Mouse (Mus musculus): ENCODE results near the gene Snai3. TPM values are rescaled to one million over a fixed set of nuclear protein-coding genes. Genes with fewer than 3 reads are reported as not detected.
A peak's percentile ranks its signal among the peaks of the same experiment; 100 is the strongest.

Snai3 gene
- polyA plus RNA-seq, 1 experiment from 2014 or later: 0.23 TPM

DNA sequence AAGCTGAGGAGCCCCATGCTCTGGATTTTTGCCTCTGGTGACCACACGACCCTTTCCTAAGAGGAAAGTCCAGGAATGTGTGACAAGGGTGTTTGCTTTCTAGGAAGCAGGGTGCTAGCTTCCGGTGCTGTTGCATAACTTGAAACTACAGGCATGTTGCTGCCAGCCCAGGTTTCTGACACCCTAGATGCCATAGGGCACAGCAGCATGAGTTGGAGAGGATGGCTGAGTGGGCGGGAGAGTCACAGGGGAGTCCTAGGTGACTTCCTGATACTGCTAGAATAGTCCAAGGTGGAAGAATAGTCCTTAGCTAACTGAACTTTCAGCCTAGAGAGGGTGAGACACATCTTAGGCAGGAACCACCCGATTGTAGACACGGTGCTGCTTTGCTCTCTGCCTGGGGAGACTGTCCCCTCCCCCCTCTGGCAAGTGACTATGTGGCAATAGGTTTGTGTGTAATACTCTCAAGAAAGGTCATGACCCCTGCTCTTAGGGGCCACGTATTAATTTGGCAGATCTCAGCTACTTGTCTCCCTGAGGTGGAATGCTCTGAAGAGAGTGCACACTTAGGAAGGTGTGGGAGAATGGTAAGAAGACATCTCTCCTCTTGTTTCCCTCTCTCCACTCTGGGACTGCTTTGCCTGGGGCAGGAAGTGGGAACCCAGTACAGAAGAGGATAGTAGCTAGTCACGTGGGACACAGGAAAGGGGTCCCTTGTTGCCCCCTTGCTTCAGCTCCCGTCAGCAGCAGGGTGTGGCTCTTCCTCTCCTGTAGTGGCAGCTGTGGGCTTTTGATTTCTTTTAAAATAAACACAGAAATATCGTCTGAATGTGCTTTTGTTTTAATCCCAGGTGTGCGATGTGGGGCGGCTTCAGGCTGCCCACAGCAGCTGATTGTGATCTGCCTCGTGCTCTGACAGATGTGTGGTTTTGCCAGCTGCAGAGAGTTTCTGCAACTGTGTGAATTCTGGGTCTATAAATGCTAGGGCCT is 3.4 kb upstream of the Snai3 start:
- Histone ChIP-seq H3K27me3 (replicated peaks; ENCODE audit: control insufficient read depth, insufficient read depth, low read length) (peaks cover 24% of the 10 kb centered on the region), H3K36me3 (ENCODE audit: control insufficient read depth, insufficient read depth, low read length) (peaks cover 9% of the 10 kb centered on the region; the same call in 1 of the 2 replicates), H3K4me1 (replicated peaks; ENCODE audit: control insufficient read depth, insufficient read depth, low read length) (peaks cover 36% of the 10 kb centered on the region), H3K9me3 (ENCODE audit: control insufficient read depth, low read length) (no peaks in the 10 kb centered on the region), H3K9ac (ENCODE audit: low read depth, low read length) (no peak overlapping the region), H3K4me3 (ENCODE audit: low read depth, low read length) (no peak overlapping the region), H3K4me2 (peak overlapping the region; percentile 33; the same call in 1 of the 2 replicates), H3K27ac (ENCODE audit: low read depth, low read length) (peak overlapping the region; percentile 28; the same call in 1 of the 2 replicates)
- 39% methylated on average over 12 of the region's 12 CpGs for WGBS
- no peak for ATAC-seq (replicated peaks; ENCODE audit: low FRiP score)
- DNase-seq (ENCODE audit: low spot score): no peak

DNA sequence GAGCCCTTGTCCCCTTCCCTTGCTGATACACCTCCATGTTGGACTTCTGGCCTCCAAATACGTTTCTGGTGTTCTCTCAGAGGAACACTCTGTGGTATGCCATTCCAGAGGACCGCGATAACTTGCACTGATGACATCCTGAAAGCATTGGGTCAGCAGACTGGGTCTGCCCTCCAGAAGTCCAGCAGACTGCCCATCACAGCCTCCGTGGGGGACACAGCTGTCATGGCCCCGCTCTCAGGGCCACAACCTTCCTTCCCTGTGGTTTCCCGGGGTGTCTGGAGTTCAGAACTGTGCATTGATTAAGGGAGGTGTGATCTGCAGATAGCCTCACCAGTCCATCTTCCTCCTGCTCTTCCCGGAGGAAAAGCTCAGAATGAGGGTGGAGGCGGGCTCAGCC is 2.0 kb upstream of the Snai3 start:
- no peak overlapping the region for H3K4me3 ChIP-seq (ENCODE audit: low read depth, low read length)
- peaks cover 29% of the 10 kb centered on the region for H3K27me3 ChIP-seq (replicated peaks; ENCODE audit: control insufficient read depth, insufficient read depth, low read length)
- no peak for ATAC-seq (replicated peaks; ENCODE audit: low FRiP score)
- H3K9ac ChIP-seq (ENCODE audit: low read depth, low read length): no peak overlapping the region
- peaks cover 36% of the 10 kb centered on the region for H3K4me1 ChIP-seq (replicated peaks; ENCODE audit: control insufficient read depth, insufficient read depth, low read length)
- no peak overlapping the region for H3K27ac ChIP-seq (ENCODE audit: low read depth, low read length)
- H3K36me3 ChIP-seq (ENCODE audit: control insufficient read depth, insufficient read depth, low read length): 0 out of 2 replicates have a peak, but pooled peaks cover 7% of the 10 kb centered on the region
- WGBS: 54% methylated on average over 8 of the region's 8 CpGs
- H3K4me2 ChIP-seq: no peak overlapping the region
- H3K9me3 ChIP-seq (ENCODE audit: control insufficient read depth, low read length): no peaks in the 10 kb centered on the region
- DNase-seq (ENCODE audit: low spot score): no peak

DNA sequence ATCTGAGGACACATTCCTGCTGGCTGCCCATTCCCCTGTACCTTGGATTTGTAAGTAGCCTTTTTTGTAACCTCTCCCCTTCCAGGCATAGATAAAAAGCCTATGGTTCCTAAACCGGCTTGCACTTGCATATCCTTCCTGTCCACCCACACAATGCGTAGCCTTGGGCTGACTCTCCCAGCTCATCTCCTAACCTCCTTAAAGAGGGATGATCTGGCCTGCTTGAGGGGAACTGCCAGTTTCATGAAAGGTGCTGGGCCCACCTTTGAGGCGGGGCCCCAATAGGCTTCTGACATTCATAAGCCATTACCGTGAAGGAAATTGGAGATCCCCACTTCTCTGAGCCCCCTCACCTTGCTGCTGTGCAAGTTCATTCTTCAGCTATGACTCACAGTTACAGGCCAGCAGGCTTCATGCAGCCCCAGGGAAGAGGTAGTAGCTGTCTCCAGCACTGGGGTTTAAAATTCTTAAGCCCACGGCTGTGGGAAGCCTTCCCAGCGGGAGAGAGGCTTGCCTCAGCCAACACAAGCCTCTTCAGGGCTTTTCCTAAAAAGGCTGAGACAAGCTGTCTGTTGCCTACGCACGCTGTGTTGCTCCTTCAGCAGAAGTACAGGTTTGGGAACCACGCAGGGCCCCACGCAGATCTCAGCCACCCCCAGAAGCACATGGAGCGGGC is 1.1 kb upstream of the Snai3 start:
- H3K4me1 ChIP-seq (replicated peaks; ENCODE audit: control insufficient read depth, insufficient read depth, low read length): peaks cover 36% of the 10 kb centered on the region
- H3K9me3 ChIP-seq (ENCODE audit: control insufficient read depth, low read length): no peaks in the 10 kb centered on the region
- DNase-seq (ENCODE audit: low spot score) (no peak), ATAC-seq (replicated peaks; ENCODE audit: low FRiP score) (no peak)
- no peak overlapping the region for H3K9ac ChIP-seq (ENCODE audit: low read depth, low read length)
- H3K27me3 ChIP-seq (replicated peaks; ENCODE audit: control insufficient read depth, insufficient read depth, low read length): peaks cover 35% of the 10 kb centered on the region
- no peaks in the 10 kb centered on the region for H3K36me3 ChIP-seq (ENCODE audit: control insufficient read depth, insufficient read depth, low read length)
- H3K4me2 ChIP-seq: peak overlapping the region; percentile 69
- no peak overlapping the region for H3K4me3 ChIP-seq (ENCODE audit: low read depth, low read length)
- no peak overlapping the region for H3K27ac ChIP-seq (ENCODE audit: low read depth, low read length)
- WGBS: 64% methylated on average over 11 of the region's 11 CpGs

DNA sequence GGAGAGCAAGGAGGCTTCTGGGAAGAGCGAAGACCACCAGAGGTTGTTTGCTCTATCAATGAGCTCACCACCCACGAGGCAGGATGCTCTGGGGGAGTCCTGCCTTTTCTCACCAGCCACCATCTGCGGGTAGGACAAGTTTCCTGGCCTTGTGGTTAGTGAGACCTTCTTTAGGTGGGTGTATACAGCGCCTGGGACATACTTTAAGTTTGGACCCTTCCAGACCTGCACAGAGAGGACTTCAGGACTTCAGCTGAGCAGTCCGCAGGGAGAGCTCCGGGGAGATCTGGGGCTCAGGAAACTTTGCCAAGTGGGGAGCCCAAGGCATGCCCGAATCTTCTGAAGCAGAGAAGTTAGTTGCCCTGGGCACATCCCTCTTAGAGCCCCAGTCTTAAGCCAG is 543 bp downstream of the Snai3 start:
- no peak overlapping the region for H3K9ac ChIP-seq (ENCODE audit: low read depth, low read length)
- H3K36me3 ChIP-seq (ENCODE audit: control insufficient read depth, insufficient read depth, low read length): no peaks in the 10 kb centered on the region
- H3K4me3 ChIP-seq (ENCODE audit: low read depth, low read length): peak overlapping the region; percentile 40
- peak overlapping the region; percentile 69 for H3K4me2 ChIP-seq
- WGBS: 23% methylated on average over 7 of the region's 7 CpGs
- H3K27ac ChIP-seq (ENCODE audit: low read depth, low read length): no peak overlapping the region
- DNase-seq (ENCODE audit: low spot score) (no peak), ATAC-seq (replicated peaks; ENCODE audit: low FRiP score) (no peak)
- no peaks in the 10 kb centered on the region for H3K9me3 ChIP-seq (ENCODE audit: control insufficient read depth, low read length)
- peaks cover 35% of the 10 kb centered on the region for H3K27me3 ChIP-seq (replicated peaks; ENCODE audit: control insufficient read depth, insufficient read depth, low read length)
- H3K4me1 ChIP-seq (replicated peaks; ENCODE audit: control insufficient read depth, insufficient read depth, low read length): peaks cover 34% of the 10 kb centered on the region

DNA sequence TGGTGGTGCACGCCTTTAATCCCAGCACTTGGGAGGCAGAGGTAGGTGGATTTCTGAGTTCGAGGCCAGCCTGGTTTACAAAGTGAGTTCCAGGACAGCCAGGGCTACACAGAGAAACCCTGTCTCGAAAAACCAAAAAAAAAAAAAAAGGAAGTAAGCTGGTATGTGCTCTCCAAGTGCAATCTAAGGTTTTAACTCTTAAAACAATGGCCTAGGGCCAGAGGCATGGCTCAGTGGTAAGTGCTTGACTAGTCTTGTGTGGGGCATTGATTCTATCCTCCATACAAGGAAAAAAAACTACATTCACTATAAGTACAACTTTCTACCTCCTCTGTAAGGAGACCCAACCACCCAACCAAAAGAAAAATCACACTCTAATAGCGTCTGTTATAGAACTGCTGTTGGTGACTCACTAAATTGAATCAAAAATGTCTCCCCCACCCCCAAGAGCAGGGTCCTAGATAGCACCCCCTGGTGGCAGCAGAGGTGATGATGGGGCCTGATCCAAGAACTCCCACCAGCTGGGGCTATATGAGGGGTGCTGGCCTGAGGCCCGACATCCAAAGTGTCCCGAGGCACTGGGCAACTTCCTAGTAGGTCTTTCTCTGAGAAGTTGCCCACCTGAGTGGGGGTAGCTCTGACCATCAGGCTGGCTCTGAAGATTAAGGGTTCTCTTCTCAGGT is 1.2 kb downstream of the Snai3 start:
- H3K9ac ChIP-seq (ENCODE audit: low read depth, low read length): no peak overlapping the region
- no peak overlapping the region for H3K4me2 ChIP-seq
- no peak overlapping the region for H3K27ac ChIP-seq (ENCODE audit: low read depth, low read length)
- no peak overlapping the region for H3K4me3 ChIP-seq (ENCODE audit: low read depth, low read length)
- 49% methylated on average over 6 of the region's 6 CpGs for WGBS
- peaks cover 28% of the 10 kb centered on the region for H3K4me1 ChIP-seq (replicated peaks; ENCODE audit: control insufficient read depth, insufficient read depth, low read length)
- peaks cover 35% of the 10 kb centered on the region for H3K27me3 ChIP-seq (replicated peaks; ENCODE audit: control insufficient read depth, insufficient read depth, low read length)
- DNase-seq (ENCODE audit: low spot score): no peak
- H3K36me3 ChIP-seq (ENCODE audit: control insufficient read depth, insufficient read depth, low read length): no peaks in the 10 kb centered on the region
- H3K9me3 ChIP-seq (ENCODE audit: control insufficient read depth, low read length): no peaks in the 10 kb centered on the region
- no peak for ATAC-seq (replicated peaks; ENCODE audit: low FRiP score)

DNA sequence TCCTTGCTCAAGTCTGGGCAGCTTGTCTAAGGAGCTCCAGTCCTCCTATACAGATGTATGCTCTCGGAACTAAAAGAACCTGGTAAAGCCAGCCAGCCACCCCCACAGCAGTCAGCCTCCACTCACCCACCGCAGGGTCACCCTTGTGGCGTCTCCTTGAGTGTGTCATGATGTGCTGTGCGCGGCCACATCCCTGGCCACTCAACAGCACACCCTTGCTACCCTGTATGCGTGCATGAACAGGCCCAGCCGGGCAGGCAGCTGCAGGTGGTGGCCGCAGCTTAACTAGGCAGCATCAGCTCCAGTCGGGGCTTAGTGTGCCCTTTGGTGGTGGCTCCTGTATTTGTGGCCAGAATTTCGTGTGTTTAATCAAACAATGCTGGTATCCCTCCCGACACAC is 3.4 kb downstream of the Snai3 start:
- no peak overlapping the region for H3K27ac ChIP-seq (ENCODE audit: low read depth, low read length)
- DNase-seq (ENCODE audit: low spot score): no peak
- no peak overlapping the region for H3K4me3 ChIP-seq (ENCODE audit: low read depth, low read length)
- peaks cover 10% of the 10 kb centered on the region for H3K4me1 ChIP-seq (replicated peaks; ENCODE audit: control insufficient read depth, insufficient read depth, low read length)
- no peak for ATAC-seq (replicated peaks; ENCODE audit: low FRiP score)
- WGBS: 73% methylated on average over 11 of the region's 11 CpGs
- no peak overlapping the region for H3K9ac ChIP-seq (ENCODE audit: low read depth, low read length)
- H3K27me3 ChIP-seq (replicated peaks; ENCODE audit: control insufficient read depth, insufficient read depth, low read length): peaks cover 35% of the 10 kb centered on the region
- no peak overlapping the region for H3K4me2 ChIP-seq
- H3K9me3 ChIP-seq (ENCODE audit: control insufficient read depth, low read length): no peaks in the 10 kb centered on the region
- no peaks in the 10 kb centered on the region for H3K36me3 ChIP-seq (ENCODE audit: control insufficient read depth, insufficient read depth, low read length)

DNA sequence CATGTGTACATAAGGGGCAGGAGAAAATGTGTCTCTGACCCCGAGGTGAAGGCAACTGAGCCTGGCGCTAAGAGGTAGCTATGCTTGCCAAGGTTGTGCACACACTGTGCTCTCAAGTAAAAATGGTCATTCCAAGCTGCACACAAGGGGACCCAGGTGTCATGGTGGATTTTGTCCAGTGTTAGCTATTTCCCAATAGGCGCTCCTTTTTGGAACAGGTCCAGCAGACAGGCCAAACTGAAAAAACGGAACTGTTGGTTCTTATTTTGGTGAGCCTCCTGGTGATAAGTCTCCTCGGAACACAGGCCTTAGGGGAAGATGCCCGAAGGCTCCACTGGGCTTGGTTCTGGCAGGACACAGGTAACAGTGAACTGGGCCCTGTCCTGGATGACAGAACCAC is 6.1 kb downstream of the Snai3 start:
- 84% methylated on average over 6 of the region's 6 CpGs for WGBS
- peaks cover 14% of the 10 kb centered on the region for H3K27me3 ChIP-seq (replicated peaks; ENCODE audit: control insufficient read depth, insufficient read depth, low read length)

DNA sequence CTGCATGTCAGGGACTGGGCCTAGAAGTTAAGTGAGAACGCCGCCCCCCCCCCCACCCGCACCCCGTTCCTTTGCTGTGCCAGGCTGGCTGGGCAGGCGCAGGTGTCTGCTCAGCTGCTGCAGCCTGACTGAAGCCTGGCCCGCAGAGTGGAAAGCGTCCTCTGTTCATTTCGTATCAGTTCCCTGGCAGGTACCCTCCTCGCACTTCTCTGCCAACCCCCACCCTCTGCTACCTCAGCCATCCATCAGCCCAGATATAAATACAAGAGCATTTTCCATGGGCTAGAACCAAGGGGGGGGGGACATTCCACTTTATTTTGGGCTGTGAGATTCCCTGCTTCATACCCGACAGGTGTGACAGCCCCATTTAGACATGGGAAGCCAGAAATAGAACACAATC is 8.4 kb downstream of the Snai3 start:
- no peak overlapping the region for H3K9ac ChIP-seq (ENCODE audit: low read depth, low read length)
- H3K4me1 ChIP-seq (replicated peaks; ENCODE audit: control insufficient read depth, insufficient read depth, low read length): no peaks in the 10 kb centered on the region
- no peak overlapping the region for H3K4me2 ChIP-seq
- DNase-seq (ENCODE audit: low spot score): no peak
- no peaks in the 10 kb centered on the region for H3K36me3 ChIP-seq (ENCODE audit: control insufficient read depth, insufficient read depth, low read length)
- 86% methylated on average over 10 of the region's 10 CpGs for WGBS
- H3K4me3 ChIP-seq (ENCODE audit: low read depth, low read length): no peak overlapping the region
- ATAC-seq (replicated peaks; ENCODE audit: low FRiP score): no peak
- no peak overlapping the region for H3K27ac ChIP-seq (ENCODE audit: low read depth, low read length)
- no peaks in the 10 kb centered on the region for H3K9me3 ChIP-seq (ENCODE audit: control insufficient read depth, low read length)
- H3K27me3 ChIP-seq (replicated peaks; ENCODE audit: control insufficient read depth, insufficient read depth, low read length): peaks cover 3% of the 10 kb centered on the region

More for the DNA sequence above, 6.1 kb downstream of the Snai3 start:
- ATAC-seq (replicated peaks; ENCODE audit: low FRiP score) (no peak), DNase-seq (ENCODE audit: low spot score) (no peak)
- H3K4me3 ChIP-seq (ENCODE audit: low read depth, low read length): no peak overlapping the region
- no peaks in the 10 kb centered on the region for H3K9me3 ChIP-seq (ENCODE audit: control insufficient read depth, low read length)
- no peak overlapping the region for H3K4me2 ChIP-seq
- H3K27ac ChIP-seq (ENCODE audit: low read depth, low read length): no peak overlapping the region
- H3K9ac ChIP-seq (ENCODE audit: low read depth, low read length): no peak overlapping the region
- H3K36me3 ChIP-seq (ENCODE audit: control insufficient read depth, insufficient read depth, low read length): no peaks in the 10 kb centered on the region
- no peaks in the 10 kb centered on the region for H3K4me1 ChIP-seq (replicated peaks; ENCODE audit: control insufficient read depth, insufficient read depth, low read length)

Measured in liver, embryonic 11.5 days (tissue).